ENCODE assay signal across 10 mouse cellular contexts in the genomic region with DNA sequence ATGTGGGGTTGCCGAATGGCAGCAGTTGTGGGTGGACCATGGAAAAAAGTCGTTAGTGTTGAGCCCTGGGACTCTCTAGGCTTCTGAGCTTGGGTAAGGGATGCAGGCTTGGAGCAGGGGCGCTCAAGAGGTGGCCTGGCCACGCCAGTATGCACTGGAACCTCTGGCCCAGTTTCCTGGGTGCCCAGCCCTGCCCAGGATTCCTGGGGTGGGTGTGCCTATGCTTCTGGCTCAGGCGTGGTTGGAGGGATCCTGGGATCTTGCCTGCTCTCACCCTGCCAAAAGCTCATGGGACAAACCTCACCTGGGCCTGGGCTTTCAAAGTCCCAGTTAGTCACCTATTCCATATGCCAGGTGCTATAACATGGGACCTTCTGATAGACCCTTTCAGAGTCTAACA. TPM values are rescaled to one million over a fixed set of nuclear protein-coding genes. Genes with fewer than 3 reads are reported as not detected.
DNase-seq lines count a peak whose midpoint lies in the region; ATAC-seq and TF ChIP-seq lines count a peak whose summit lies in the region.
"Had no signal": no experiment of that assay in that cellular context is flagged by ENCODE, and none has a peak within 500 bp of the region (broad histone marks: within the 10 kb centered on the region; RNA-seq: fewer than 3 reads in every experiment).

No protein-coding gene starts in this region.

- DNase-seq in neural tube, embryonic 10.5 days (ENCODE audit: extremely low spot score, low spot score), result no peak
- peak; percentile 86 for DNase-seq in stomach, postnatal 0 days (ENCODE audit: low spot score)
- no peak for DNase-seq in spleen, postnatal 14 days (ENCODE audit: low spot score in 2 of 2)
- DNase-seq: midbrain, embryonic 14.5 days; thymus, postnatal 36 days had no signal

- no peak overlapping the region for H3K4me3 ChIP-seq in hindbrain, embryonic 13.5 days
- H3K4me3 ChIP-seq in hindbrain, embryonic 12.5 days, result no peak overlapping the region
- no peak overlapping the region for H3K4me3 ChIP-seq in neural tube, embryonic 13.5 days
- H3K4me3 ChIP-seq in lung, embryonic 16.5 days (ENCODE audit: low read length), result no peak overlapping the region
- no peak overlapping the region for H3K4me3 ChIP-seq in stomach, postnatal 0 days (ENCODE audit: low read depth, low read length)

- peaks cover 46% of the 10 kb centered on the region for H3K36me3 ChIP-seq in hindbrain, embryonic 13.5 days
- H3K36me3 ChIP-seq in hindbrain, embryonic 12.5 days, result peaks cover 17% of the 10 kb centered on the region
- peaks cover 66% of the 10 kb centered on the region for H3K36me3 ChIP-seq in neural tube, embryonic 13.5 days
- H3K36me3 ChIP-seq in lung, embryonic 16.5 days (ENCODE audit: control insufficient read depth, insufficient read depth, low read length), result peaks cover 27% of the 10 kb centered on the region
- peaks cover 10% of the 10 kb centered on the region; the same call in 1 of the 2 replicates for H3K36me3 ChIP-seq in stomach, postnatal 0 days (ENCODE audit: control insufficient read depth, insufficient read depth, low read length)

- no peaks in the 10 kb centered on the region for H3K27me3 ChIP-seq in hindbrain, embryonic 13.5 days
- peaks cover 3% of the 10 kb centered on the region; the same call in 1 of the 2 replicates for H3K27me3 ChIP-seq in hindbrain, embryonic 12.5 days
- no peaks in the 10 kb centered on the region for H3K27me3 ChIP-seq in neural tube, embryonic 13.5 days
- no peaks in the 10 kb centered on the region for H3K27me3 ChIP-seq in lung, embryonic 16.5 days (ENCODE audit: control insufficient read depth, insufficient read depth, low read depth, low read length)
- no peaks in the 10 kb centered on the region for H3K27me3 ChIP-seq in stomach, postnatal 0 days (ENCODE audit: control insufficient read depth, insufficient read depth, low read length)

- H3K27ac ChIP-seq in hindbrain, embryonic 13.5 days, result peak overlapping the region; percentile 46; the same call in 1 of the 2 replicates
- no peak overlapping the region for H3K27ac ChIP-seq in hindbrain, embryonic 12.5 days
- H3K27ac ChIP-seq in neural tube, embryonic 13.5 days (replicated peaks), result peak overlapping the region; percentile 85
- H3K27ac ChIP-seq in lung, embryonic 16.5 days (ENCODE audit: low read length), result peak overlapping the region; percentile 85
- peak overlapping the region; percentile 82 for H3K27ac ChIP-seq in stomach, postnatal 0 days (replicated peaks)
- H3K27ac ChIP-seq: liver, embryonic 14.5 days had no signal

- peak overlapping the region; percentile 11; the same call in 1 of the 2 replicates for H3K4me2 ChIP-seq in hindbrain, embryonic 13.5 days
- H3K4me2 ChIP-seq in hindbrain, embryonic 12.5 days (replicated peaks), result no peak overlapping the region
- H3K4me2 ChIP-seq in neural tube, embryonic 13.5 days, result peak overlapping the region; percentile 36
- no peak overlapping the region for H3K4me2 ChIP-seq in lung, embryonic 16.5 days (ENCODE audit: low read depth, low read length)
- H3K4me2 ChIP-seq in stomach, postnatal 0 days (replicated peaks; ENCODE audit: low read depth), result no peak overlapping the region

- no peak for TF ChIP-seq EP300 in stomach, postnatal 0 days (optimal IDR thresholded peaks at IDR 0.05)

- peaks cover 91% of the 10 kb centered on the region for H3K4me1 ChIP-seq in hindbrain, embryonic 13.5 days (replicated peaks)
- H3K4me1 ChIP-seq in hindbrain, embryonic 12.5 days, result peaks cover 41% of the 10 kb centered on the region
- peaks cover 96% of the 10 kb centered on the region for H3K4me1 ChIP-seq in neural tube, embryonic 13.5 days (replicated peaks)
- peaks cover 57% of the 10 kb centered on the region for H3K4me1 ChIP-seq in lung, embryonic 16.5 days (replicated peaks; ENCODE audit: control insufficient read depth, insufficient read depth, low read length)
- peaks cover 20% of the 10 kb centered on the region for H3K4me1 ChIP-seq in stomach, postnatal 0 days (replicated peaks; ENCODE audit: control insufficient read depth, insufficient read depth)

- no peak for ATAC-seq in hindbrain, embryonic 13.5 days (ENCODE audit: low FRiP score)
- no peak for ATAC-seq in hindbrain, embryonic 12.5 days (ENCODE audit: low FRiP score)
- no peak for ATAC-seq in neural tube, embryonic 13.5 days (ENCODE audit: low read depth)
- peak; percentile 11; the same call in 1 of the 2 replicates for ATAC-seq in lung, embryonic 16.5 days (ENCODE audit: low read depth)
- ATAC-seq in stomach, postnatal 0 days (ENCODE audit: low FRiP score, low TSS enrichment), result peak; percentile 90

- 70% methylated on average over 5 of the region's 5 CpGs for WGBS in hindbrain, embryonic 13.5 days
- 73% methylated on average over 5 of the region's 5 CpGs for WGBS in hindbrain, embryonic 12.5 days
- WGBS in neural tube, embryonic 13.5 days, result 58% methylated on average over 5 of the region's 5 CpGs
- 59% methylated on average over 5 of the region's 5 CpGs for WGBS in lung, embryonic 16.5 days
- 53% methylated on average over 5 of the region's 5 CpGs for WGBS in stomach, postnatal 0 days

- peak overlapping the region; percentile 40; the same call in 1 of the 2 replicates for H3K9ac ChIP-seq in hindbrain, embryonic 13.5 days
- H3K9ac ChIP-seq in hindbrain, embryonic 12.5 days, result no peak overlapping the region
- peak overlapping the region; percentile 52; the same call in 1 of the 2 replicates for H3K9ac ChIP-seq in neural tube, embryonic 13.5 days
- H3K9ac ChIP-seq in lung, embryonic 16.5 days (ENCODE audit: low read length), result no peak overlapping the region
- H3K9ac ChIP-seq in stomach, postnatal 0 days (ENCODE audit: low read length), result 0 out of 2 replicates have a peak overlapping the region, but pooled peaks have one; percentile 9
- H3K9ac ChIP-seq: liver, embryonic 14.5 days had no signal

- TF ChIP-seq CTCF in stomach, postnatal 0 days (IDR thresholded peaks at IDR 0.05; ENCODE audit: low read depth), result no peak

- no peaks in the 10 kb centered on the region for H3K9me3 ChIP-seq in hindbrain, embryonic 13.5 days
- no peaks in the 10 kb centered on the region for H3K9me3 ChIP-seq in hindbrain, embryonic 12.5 days (replicated peaks)
- no peaks in the 10 kb centered on the region for H3K9me3 ChIP-seq in neural tube, embryonic 13.5 days
- H3K9me3 ChIP-seq in lung, embryonic 16.5 days (ENCODE audit: control insufficient read depth, low read length), result no peaks in the 10 kb centered on the region
- no peaks in the 10 kb centered on the region for H3K9me3 ChIP-seq in stomach, postnatal 0 days (ENCODE audit: control insufficient read depth, low read length)

RNA-seq across cellular contexts. Expression of gene Ppara, which starts 49.9 kb away (rescaled TPM):
- 1.2 and 1.7 TPM in 2 replicates for polyA plus RNA-seq in hindbrain, embryonic 13.5 days (2015; fragmentation: Nextera tagmentation; extraction: Ambion mirVana)
- polyA plus RNA-seq in hindbrain, embryonic 12.5 days (2016; fragmentation: Nextera tagmentation; extraction: Ambion mirVana), result 1.0 and 1.1 TPM in 2 replicates
- polyA plus RNA-seq in neural tube, embryonic 13.5 days (2015; fragmentation: Nextera tagmentation; extraction: Ambion mirVana), result 1.0 and 2.0 TPM in 2 replicates
- 5.2 and 5.9 TPM in 2 replicates for polyA plus RNA-seq in lung, embryonic 16.5 days (2015; fragmentation: Nextera tagmentation; extraction: Ambion mirVana)
- 16.8 and 18.8 TPM in 2 replicates for polyA plus RNA-seq in stomach, postnatal 0 days (2015; fragmentation: Nextera tagmentation; extraction: Ambion mirVana)

Comparison
In these comparisons a context has a peak if more than half of its experiments do, and no peak if none do; other contexts are left out.
1. H3K4me2 ChIP-seq: peak in hindbrain, embryonic 13.5 days (single experiment) and neural tube, embryonic 13.5 days (single experiment); none in hindbrain, embryonic 12.5 days (single experiment), lung, embryonic 16.5 days (single experiment) and stomach, postnatal 0 days (single experiment).
2. H3K9ac ChIP-seq: peak in hindbrain, embryonic 13.5 days (single experiment), neural tube, embryonic 13.5 days (single experiment) and stomach, postnatal 0 days (single experiment); none in hindbrain, embryonic 12.5 days (single experiment) and lung, embryonic 16.5 days (single experiment).
3. ATAC-seq: peak in lung, embryonic 16.5 days (single experiment) and stomach, postnatal 0 days (single experiment); none in hindbrain, embryonic 13.5 days (single experiment), hindbrain, embryonic 12.5 days (single experiment) and neural tube, embryonic 13.5 days (single experiment).